Mouse (Mus musculus) Muller cell, postnatal 12 days (primary cell): ENCODE results near the gene Tmem206.
A peak's percentile ranks its signal among the peaks of the same experiment; 100 is the strongest.

Experiments
- DNase-seq: peaks from one replicate; pipeline ENCODE4 v3.0.0-alpha.2; 2015; ENCODE audit errors: inconsistent ontology term

Gene Tmem206

GRCm38 (mm10) chr1:191325726-191326232, at the start of gene Tmem206:
Tmem206 (plus strand) TSS chr1:191325912.
- DNase-seq, result peak; percentile 95

GRCm38 (mm10) chr1:191276181-191276580, 49.5 kb upstream of the Tmem206 start:
- no peak for DNase-seq

- peak; percentile 77 for DNase-seq
Observed at GRCm38 (mm10) chr1:191277549-191278059, 48.1 kb upstream of the Tmem206 start.

GRCm38 (mm10) chr1:191278324-191278723, 47.4 kb upstream of the Tmem206 start:
- DNase-seq, result no peak

- no peak for DNase-seq
Observed at GRCm38 (mm10) chr1:191281171-191281570, 44.5 kb upstream of the Tmem206 start.

- no peak for DNase-seq
Observed at GRCm38 (mm10) chr1:191282319-191282718, 43.4 kb upstream of the Tmem206 start.

GRCm38 (mm10) chr1:191283110-191284040, 42.3 kb upstream of the Tmem206 start:
- DNase-seq, result peak; percentile 71

- DNase-seq, result no peak
Observed at GRCm38 (mm10) chr1:191284502-191284901, 41.2 kb upstream of the Tmem206 start.

- no peak for DNase-seq
Observed at GRCm38 (mm10) chr1:191288762-191289161, 37.0 kb upstream of the Tmem206 start.

GRCm38 (mm10) chr1:191292348-191292747, 33.4 kb upstream of the Tmem206 start:
- peak; percentile 98 for DNase-seq

GRCm38 (mm10) chr1:191293051-191293450, 32.7 kb upstream of the Tmem206 start:
- DNase-seq, result no peak

- DNase-seq, result no peak
Observed at GRCm38 (mm10) chr1:191293996-191294795, 31.5 kb upstream of the Tmem206 start.

- peak; percentile 67 for DNase-seq
Observed at GRCm38 (mm10) chr1:191295784-191296183, 29.9 kb upstream of the Tmem206 start.

- peak; percentile 91 for DNase-seq
Observed at GRCm38 (mm10) chr1:191296445-191296844, 29.3 kb upstream of the Tmem206 start.

GRCm38 (mm10) chr1:191298304-191298703, 27.4 kb upstream of the Tmem206 start:
- no peak for DNase-seq

- DNase-seq, result no peak
Observed at GRCm38 (mm10) chr1:191299215-191299942, 26.3 kb upstream of the Tmem206 start.

GRCm38 (mm10) chr1:191301903-191302302, 23.8 kb upstream of the Tmem206 start:
- DNase-seq, result no peak

- no peak for DNase-seq
Observed at GRCm38 (mm10) chr1:191303736-191304135, 22.0 kb upstream of the Tmem206 start.

- DNase-seq, result no peak
Observed at GRCm38 (mm10) chr1:191304216-191304615, 21.5 kb upstream of the Tmem206 start.

GRCm38 (mm10) chr1:191305610-191306009, 20.1 kb upstream of the Tmem206 start:
- no peak for DNase-seq

GRCm38 (mm10) chr1:191306316-191306715, 19.4 kb upstream of the Tmem206 start:
- DNase-seq, result no peak
